Mouse (Mus musculus): ENCODE measurements around the gene Klhdc8b.

The Klhdc8b gene

DNA sequence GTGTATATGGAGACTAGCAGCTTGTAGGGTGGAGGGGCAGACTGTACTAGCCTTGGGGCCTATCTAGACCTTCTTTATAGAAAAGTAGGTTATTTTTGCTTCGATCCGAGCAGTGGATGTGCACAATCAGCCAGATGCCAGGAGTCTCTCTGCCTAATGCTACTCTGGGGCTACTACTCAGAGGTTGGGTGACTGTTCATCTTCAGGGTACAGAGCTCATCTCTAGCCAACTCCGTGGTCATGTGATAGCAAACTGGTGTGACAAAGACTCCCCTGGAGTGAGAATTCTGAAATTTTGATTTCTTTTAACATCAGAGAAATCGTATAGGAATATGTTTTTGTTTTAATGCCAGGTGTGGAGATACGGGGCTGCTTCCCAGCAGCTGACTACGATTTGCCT is 8.5 kb downstream of the Klhdc8b start:
- in situ Hi-C loops (cut with MboI; ENCODE audit: unreplicated experiment in 2 of 2) = no loop called here

- in situ Hi-C loops (cut with MboI; ENCODE audit: unreplicated experiment in 2 of 2) = no loop called here
Observed at GRCm38 (mm10) chr9:108452291-108452906, 9.0 kb downstream of the Klhdc8b start.

DNA sequence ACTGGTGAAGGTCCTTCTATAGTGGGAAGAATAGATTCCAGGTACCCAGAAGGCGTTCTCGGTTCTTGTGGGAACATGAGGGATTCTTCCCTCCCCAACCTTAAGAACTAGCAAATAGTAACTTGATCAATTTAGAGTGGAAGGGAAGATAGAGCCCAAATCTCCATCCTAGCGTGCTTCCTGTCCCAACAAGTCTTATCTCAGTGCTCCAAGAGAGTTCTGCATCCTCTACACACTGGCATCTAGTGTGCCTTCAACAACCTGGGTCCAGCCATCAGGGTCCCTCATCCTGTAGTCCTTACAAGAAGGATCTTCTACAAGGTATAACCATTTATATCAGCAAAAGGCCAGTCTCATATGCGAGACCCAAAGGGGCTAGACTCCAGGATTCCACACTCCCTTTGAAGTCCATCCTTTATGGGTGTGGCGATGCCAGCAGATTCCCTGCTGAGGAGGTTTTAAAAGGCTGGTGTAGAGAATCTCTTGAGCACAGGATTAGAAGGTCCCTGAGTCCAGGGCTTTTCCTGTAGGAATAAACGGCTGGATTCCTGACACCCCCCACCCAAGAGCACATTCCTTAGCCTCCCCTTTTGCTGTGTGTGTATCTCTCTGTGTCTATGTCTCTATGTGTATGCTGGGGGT is 9.7 kb downstream of the Klhdc8b start:
- in situ Hi-C loops (cut with MboI; ENCODE audit: unreplicated experiment in 2 of 2) = no loop called here

GRCm38 (mm10) chr9:108451170-108451493 is 10.2 kb downstream of the Klhdc8b start:
- in situ Hi-C loops (cut with MboI; ENCODE audit: unreplicated experiment in 2 of 2) = no loop called here

GRCm38 (mm10) chr9:108450292-108451169 is 10.8 kb downstream of the Klhdc8b start:
- in situ Hi-C loops (cut with MboI; ENCODE audit: unreplicated experiment in 2 of 2) = no loop called here

GRCm38 (mm10) chr9:108449860-108450259 is 11.5 kb downstream of the Klhdc8b start:
- in situ Hi-C loops (cut with MboI; ENCODE audit: unreplicated experiment in 2 of 2) = no loop called here

DNA sequence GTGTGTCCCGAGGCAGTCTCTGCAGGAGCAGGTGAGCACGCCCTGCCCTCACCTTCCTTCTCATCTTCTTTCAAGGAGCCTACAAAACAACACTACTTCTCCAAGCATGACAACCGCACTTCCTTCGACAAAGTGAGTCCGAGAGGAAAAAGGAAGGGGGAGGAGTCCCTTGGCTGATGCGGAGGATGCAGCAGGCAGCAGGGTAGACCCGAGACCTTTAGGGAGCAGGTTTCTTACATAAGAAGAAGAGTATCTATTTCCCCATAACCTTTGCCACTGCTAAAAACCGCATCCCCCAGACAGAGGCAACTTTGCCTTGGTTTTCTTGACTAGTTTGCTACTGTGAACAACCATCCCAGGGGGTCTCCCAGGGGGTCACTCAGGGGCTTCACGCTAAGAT is 16.3 kb downstream of the Klhdc8b start:
- in situ Hi-C loops (cut with MboI; ENCODE audit: unreplicated experiment in 2 of 2) = no loop called here

DNA sequence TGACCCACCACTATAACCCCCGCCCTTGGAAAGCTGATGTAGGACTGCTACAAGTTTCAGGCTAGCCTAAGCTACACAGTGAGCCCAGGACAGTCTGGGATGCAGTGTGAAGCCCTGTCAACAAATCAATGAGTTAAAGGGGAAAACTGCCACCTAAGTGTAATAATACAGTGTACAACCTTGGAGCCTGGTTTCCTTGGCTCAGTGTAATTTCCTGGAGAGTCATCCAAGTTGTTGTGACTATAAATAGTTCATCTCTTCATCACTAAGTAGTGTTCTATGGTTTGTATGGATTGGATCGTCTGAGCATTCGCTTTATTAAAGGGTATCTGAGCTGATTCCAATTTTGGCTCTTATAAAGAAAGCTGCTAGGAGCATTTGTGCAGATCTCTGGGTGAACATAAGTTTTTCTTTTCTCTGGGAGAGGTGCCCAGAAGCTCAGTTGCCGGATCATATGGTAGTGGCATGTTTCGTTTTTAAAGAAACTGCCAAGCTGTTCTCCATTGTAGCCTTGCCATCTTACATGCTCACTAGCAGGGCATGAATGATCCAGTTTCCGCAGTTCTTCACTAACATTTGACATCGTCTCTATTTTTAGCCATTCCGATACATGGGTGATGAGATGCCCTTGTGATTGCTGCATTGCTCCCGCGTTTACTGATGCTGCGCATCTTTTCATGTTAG is 20.0 kb downstream of the Klhdc8b start:
- in situ Hi-C loops (cut with MboI; ENCODE audit: unreplicated experiment in 2 of 2) = no loop called here

GRCm38 (mm10) chr9:108440485-108440884 is 20.9 kb downstream of the Klhdc8b start:
- in situ Hi-C loops (cut with MboI; ENCODE audit: unreplicated experiment in 2 of 2) = no loop called here

DNA sequence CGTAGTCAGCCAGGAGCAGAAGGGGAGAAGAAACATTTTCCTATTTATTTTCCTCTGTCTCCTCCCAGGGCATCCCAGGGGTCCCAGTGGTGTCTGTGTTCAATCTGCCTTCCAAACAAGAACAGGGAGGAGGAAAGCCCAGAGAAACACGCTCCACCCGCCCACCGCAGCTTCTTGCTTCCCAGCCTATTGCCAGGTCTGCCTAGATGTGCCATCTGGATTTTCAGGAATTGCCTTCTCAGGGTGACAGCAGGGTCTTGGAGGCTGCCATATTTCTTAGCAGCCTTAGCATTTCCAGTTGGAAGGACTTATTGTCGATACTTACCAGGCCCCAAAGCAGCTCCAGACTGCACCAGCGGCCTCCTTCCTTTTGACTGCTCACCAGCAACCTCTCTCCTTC is 22.2 kb downstream of the Klhdc8b start:
- in situ Hi-C loops (cut with MboI; ENCODE audit: unreplicated experiment in 2 of 2) = no loop called here

DNA sequence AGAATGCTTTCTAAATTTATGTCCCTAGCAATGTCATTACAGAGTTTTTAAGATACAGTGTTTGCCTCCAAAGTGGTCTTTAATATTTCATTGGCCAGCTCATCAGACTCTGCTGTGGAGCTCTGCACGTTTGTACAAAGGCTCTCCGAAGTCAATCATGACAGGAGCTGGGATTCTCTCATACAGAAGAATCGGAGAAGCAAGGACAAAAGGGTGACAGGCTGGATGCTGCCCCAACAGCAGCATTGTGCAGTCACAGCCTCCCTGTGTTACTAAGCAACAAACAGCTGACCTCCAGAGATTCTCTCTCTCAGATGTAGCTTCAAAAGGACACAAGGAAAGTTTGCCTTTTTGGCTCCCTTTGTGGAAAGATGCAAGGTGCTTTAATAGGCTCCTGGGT is 25.2 kb downstream of the Klhdc8b start, which contains the start of gene BC048562:
BC048562 (plus strand) TSS at position 301 of the 400 bp plus-strand sequence.
- in situ Hi-C loops (cut with MboI; ENCODE audit: unreplicated experiment in 2 of 2) = no loop called here

- in situ Hi-C loops (cut with MboI; ENCODE audit: unreplicated experiment in 2 of 2) = no loop called here
Observed at GRCm38 (mm10) chr9:108431431-108432067, 29.8 kb downstream of the Klhdc8b start.

DNA sequence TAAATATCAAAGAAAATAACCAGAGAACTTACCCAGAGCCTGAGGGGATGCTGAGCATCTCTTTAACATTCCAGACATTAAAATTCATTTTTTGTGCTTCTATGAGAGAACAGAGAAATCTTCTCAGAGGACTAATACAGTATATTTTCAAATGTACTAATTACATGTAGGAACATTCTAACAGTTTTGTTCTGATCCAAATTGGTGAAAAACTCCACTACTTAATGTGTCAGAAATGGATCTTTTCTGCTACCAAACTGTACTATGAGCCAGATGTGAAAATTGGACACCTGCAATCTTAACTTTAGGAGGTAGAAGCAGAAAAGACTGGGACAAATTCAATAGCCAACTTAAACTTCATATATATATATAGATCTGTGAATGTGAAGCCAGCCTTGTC is 33.0 kb downstream of the Klhdc8b start, which contains the start of gene Ccdc36:
Ccdc36 (minus strand) TSS at position 101 of the 400 bp plus-strand sequence.
- in situ Hi-C loops (cut with MboI; ENCODE audit: unreplicated experiment in 2 of 2) = no loop called here

DNA sequence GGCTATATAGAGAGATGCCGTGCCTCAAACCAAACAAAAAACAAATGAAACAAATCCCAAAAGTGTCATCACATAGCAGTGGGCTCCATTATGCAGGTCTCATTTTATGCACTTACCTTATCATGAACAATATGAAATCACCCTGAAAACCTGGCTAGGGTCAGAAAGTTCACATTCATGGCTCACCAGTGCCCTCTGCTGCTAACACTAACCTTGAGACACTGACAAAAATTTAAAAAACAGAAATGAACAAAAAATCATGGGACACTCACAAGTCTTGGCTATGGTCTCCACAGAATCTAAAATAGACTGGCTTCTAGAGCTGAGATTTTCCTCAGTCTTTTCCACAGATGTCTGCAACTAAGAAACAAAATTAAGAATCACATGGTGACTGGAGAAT is 49.2 kb downstream of the Klhdc8b start:
- in situ Hi-C loops (cut with MboI; ENCODE audit: unreplicated experiment in 2 of 2) = no loop called here

- in situ Hi-C loops (cut with MboI; ENCODE audit: unreplicated experiment in 2 of 2) = no loop called here
Observed at GRCm38 (mm10) chr9:108411381-108411942, 49.9 kb downstream of the Klhdc8b start.

- in situ Hi-C loops (cut with MboI; ENCODE audit: unreplicated experiment in 2 of 2) = no loop called here
Observed at GRCm38 (mm10) chr9:108409535-108409934, 51.8 kb downstream of the Klhdc8b start.

- in situ Hi-C loops (cut with MboI; ENCODE audit: unreplicated experiment in 2 of 2) = no loop called here
Observed at GRCm38 (mm10) chr9:108404451-108404850, 56.9 kb downstream of the Klhdc8b start.

GRCm38 (mm10) chr9:108403081-108403480 is 58.3 kb downstream of the Klhdc8b start:
- in situ Hi-C loops (cut with MboI; ENCODE audit: unreplicated experiment in 2 of 2) = no loop called here

GRCm38 (mm10) chr9:108401186-108401960 is 60.0 kb downstream of the Klhdc8b start:
- in situ Hi-C loops (cut with MboI; ENCODE audit: unreplicated experiment in 2 of 2) = no loop called here
